Mouse (Mus musculus) C2C12 (cell line): ENCODE measurements at regions not wholly inside any gene's neighbourhood (a gene's known extent, or its start where the extent isn't known, plus 50 kb on each side); places are given as distances from the start of the nearest gene placed in this dataset.
A peak's percentile ranks its signal among the peaks of the same experiment; 100 is the strongest.

Source experiments
- H3K27me3 ChIP-seq: one replicate; pipeline ENCODE4 v1.6.1; 2011; ENCODE audit not compliant: control insufficient read depth, insufficient read depth, insufficient read length
- H3K36me3 ChIP-seq: one replicate; pipeline ENCODE4 v1.6.1; 2011; ENCODE audit not compliant: control insufficient read depth, insufficient read depth
- H3K4me3 ChIP-seq: one replicate; pipeline ENCODE4 v1.5.1; 2011; ENCODE audit warnings: mild to moderate bottlenecking, control low read depth; ENCODE audit not compliant: poor library complexity, insufficient read depth, severe bottlenecking
- H3K79me2 ChIP-seq: one replicate; pipeline ENCODE4 v1.6.1; 2011; ENCODE audit not compliant: control insufficient read depth, insufficient read depth
- H3K79me3 ChIP-seq: one replicate; pipeline ENCODE4 v1.6.1; 2011; ENCODE audit warnings: low read depth, control low read depth
- H3ac ChIP-seq: one replicate; pipeline ENCODE3; 2011; ENCODE audit warnings: low read depth; ENCODE audit not compliant: control insufficient read depth, insufficient read length
- CEBPB ChIP-seq: IDR thresholded peaks from one replicate; pipeline ENCODE4 v1.6.1; 2011; ENCODE audit warnings: low read depth, mild to moderate bottlenecking, control low read depth, moderate library complexity
- CTCF ChIP-seq: IDR thresholded peaks from one replicate; pipeline ENCODE4 v1.5.1; 2011; ENCODE audit not compliant: control insufficient read depth, insufficient read depth, insufficient read length
- FOSL1 ChIP-seq: IDR thresholded peaks from one replicate; pipeline ENCODE4 v1.8.0; 2011; ENCODE audit warnings: mild to moderate bottlenecking, low read length; ENCODE audit not compliant: poor library complexity, insufficient read depth, severe bottlenecking
- MAX ChIP-seq: IDR thresholded peaks from one replicate; pipeline ENCODE4 v1.6.1; 2011; ENCODE audit warnings: mild to moderate bottlenecking, control low read depth
- MYOD1 ChIP-seq: IDR thresholded peaks from one replicate; pipeline ENCODE4 v1.6.1; 2011; ENCODE audit warnings: low read depth; ENCODE audit not compliant: control insufficient read depth, insufficient read length
- MYOG ChIP-seq: IDR thresholded peaks from one replicate; pipeline ENCODE4 v1.6.1; 2011; ENCODE audit not compliant: control insufficient read depth, insufficient read length; ENCODE audit errors: extremely low read depth
- USF1 ChIP-seq: IDR thresholded peaks from one replicate; pipeline ENCODE4 v1.6.1; 2011; ENCODE audit warnings: low read depth, mild to moderate bottlenecking, control low read depth, moderate library complexity

- Histone ChIP-seq H3K4me3 (no peak overlapping the region), H3K36me3 (no peaks in the 10 kb centered on the region), H3ac (no peak overlapping the region), H3K79me2 (no peaks in the 10 kb centered on the region), H3K27me3 (no peaks in the 10 kb centered on the region), H3K79me3 (no peaks in the 10 kb centered on the region)
- no peak for TF ChIP-seq FOSL1
- TF ChIP-seq MAX = no peak
- TF ChIP-seq CTCF = no peak
- no peak for TF ChIP-seq MYOD1
- TF ChIP-seq CEBPB = no peak
- no peak for TF ChIP-seq MYOG
- TF ChIP-seq USF1 = no peak
These were observed 85.0 kb downstream of the Arl4a start for GRCm38 (mm10) chr12:39952854-39953253.

- Histone ChIP-seq H3ac (no peak overlapping the region), H3K27me3 (no peaks in the 10 kb centered on the region), H3K79me3 (no peaks in the 10 kb centered on the region), H3K4me3 (no peak overlapping the region), H3K79me2 (no peaks in the 10 kb centered on the region), H3K36me3 (no peaks in the 10 kb centered on the region)
- TF ChIP-seq CTCF (no peak), FOSL1 (no peak), MAX (no peak), MYOD1 (no peak), MYOG (no peak), USF1 (no peak), CEBPB (no peak)
These were observed 85.9 kb downstream of the Arl4a start for GRCm38 (mm10) chr12:39951911-39952310.

- Histone ChIP-seq H3K79me2 (no peaks in the 10 kb centered on the region), H3K4me3 (no peak overlapping the region), H3K79me3 (no peaks in the 10 kb centered on the region), H3K27me3 (no peaks in the 10 kb centered on the region), H3ac (no peak overlapping the region), H3K36me3 (no peaks in the 10 kb centered on the region)
- no peak for TF ChIP-seq MYOG
- TF ChIP-seq CTCF = no peak
- TF ChIP-seq MYOD1 = no peak
- TF ChIP-seq MAX = no peak
- no peak for TF ChIP-seq CEBPB
- no peak for TF ChIP-seq USF1
- TF ChIP-seq FOSL1 = no peak
These were observed 87.5 kb downstream of the Arl4a start for GRCm38 (mm10) chr12:39950270-39950801.

GRCm38 (mm10) chr12:39942910-39943309 lies 94.9 kb downstream of the Arl4a start:
- no peak for TF ChIP-seq USF1
- TF ChIP-seq MYOG = no peak
- TF ChIP-seq MAX = no peak
- no peaks in the 10 kb centered on the region for H3K79me2 ChIP-seq
- no peak overlapping the region for H3K4me3 ChIP-seq
- H3K27me3 ChIP-seq = no peaks in the 10 kb centered on the region
- no peaks in the 10 kb centered on the region for H3K36me3 ChIP-seq
- H3ac ChIP-seq = no peak overlapping the region
- H3K79me3 ChIP-seq = no peaks in the 10 kb centered on the region

GRCm38 (mm10) chr12:39941162-39941561 lies 96.7 kb downstream of the Arl4a start:
- TF ChIP-seq FOSL1 = no peak
- TF ChIP-seq USF1 = no peak
- no peak for TF ChIP-seq CEBPB
- no peak for TF ChIP-seq MAX
- no peak for TF ChIP-seq MYOG
- no peak for TF ChIP-seq CTCF
- TF ChIP-seq MYOD1 = no peak
- H3K27me3 ChIP-seq = no peaks in the 10 kb centered on the region
- no peak overlapping the region for H3ac ChIP-seq
- H3K4me3 ChIP-seq = no peak overlapping the region
- no peaks in the 10 kb centered on the region for H3K79me3 ChIP-seq
- no peaks in the 10 kb centered on the region for H3K79me2 ChIP-seq
- H3K36me3 ChIP-seq = no peaks in the 10 kb centered on the region

GRCm38 (mm10) chr12:39939017-39939416 lies 98.8 kb downstream of the Arl4a start:
- H3ac ChIP-seq = no peak overlapping the region
- H3K79me2 ChIP-seq = no peaks in the 10 kb centered on the region
- no peaks in the 10 kb centered on the region for H3K36me3 ChIP-seq
- no peak overlapping the region for H3K4me3 ChIP-seq
- H3K27me3 ChIP-seq = no peaks in the 10 kb centered on the region
- no peaks in the 10 kb centered on the region for H3K79me3 ChIP-seq
- TF ChIP-seq MYOD1 (peak; percentile 24), FOSL1 (no peak)
